Mouse (Mus musculus): ENCODE measurements at regions not wholly inside any gene's neighbourhood (a gene's known extent, or its start where the extent isn't known, plus 50 kb on each side); places are given as distances from the start of the nearest gene placed in this dataset.
A peak's percentile ranks its signal among the peaks of the same experiment; 100 is the strongest.

DNA sequence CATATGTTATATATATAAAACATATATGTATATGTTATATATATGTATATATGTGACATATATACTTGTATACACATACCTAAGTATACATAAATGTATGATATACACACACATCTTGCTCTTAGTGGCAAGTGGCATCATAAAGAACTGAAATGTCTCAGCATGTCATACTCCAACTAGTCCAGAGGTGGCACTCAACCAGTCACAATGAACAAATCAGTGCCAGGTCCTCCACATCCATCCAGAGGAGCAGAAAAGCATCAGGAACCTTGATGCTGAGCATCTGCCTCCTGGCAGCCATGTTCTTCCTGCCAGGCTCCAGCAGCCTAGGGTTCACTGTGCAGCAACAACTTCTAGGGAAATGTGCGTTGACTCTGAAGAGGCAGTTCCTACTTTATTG is 405.2 kb upstream of the Mki67 start:
- no peak for DNase-seq
- H3K4me1 ChIP-seq (ENCODE audit: control insufficient read depth, insufficient read depth, low read length), result no peaks in the 10 kb centered on the region
- WGBS, result 88% methylated on average over 1 of the region's 1 CpGs
- H3K27ac ChIP-seq (ENCODE audit: insufficient read depth, low read depth, low read length), result no peak overlapping the region
- no peak overlapping the region for H3K4me3 ChIP-seq (ENCODE audit: insufficient read depth, low read depth, low read length)
- H3K36me3 ChIP-seq (ENCODE audit: control insufficient read depth, insufficient read depth, low read length), result no peaks in the 10 kb centered on the region
- TF ChIP-seq CTCF (conservative IDR thresholded peaks at IDR 0.05; ENCODE audit: insufficient read depth, insufficient read length, low read depth, low read length) (no peak), POLR2A (IDR thresholded peaks at IDR 0.05; ENCODE audit: low read depth, low read length) (no peak)
- H3K27me3 ChIP-seq (replicated peaks; ENCODE audit: control insufficient read depth, insufficient read depth, low read length), result no peaks in the 10 kb centered on the region

GRCm38 (mm10) chr7:136124786-136125185 is 408.6 kb upstream of the Mki67 start:
- no peak overlapping the region for H3K4me3 ChIP-seq (ENCODE audit: insufficient read depth, low read depth, low read length)
- H3K27me3 ChIP-seq (replicated peaks; ENCODE audit: control insufficient read depth, insufficient read depth, low read length), result no peaks in the 10 kb centered on the region
- TF ChIP-seq POLR2A (IDR thresholded peaks at IDR 0.05; ENCODE audit: low read depth, low read length), result no peak
- TF ChIP-seq CTCF (conservative IDR thresholded peaks at IDR 0.05; ENCODE audit: insufficient read depth, insufficient read length, low read depth, low read length), result no peak
- 62% methylated on average over 2 of the region's 2 CpGs for WGBS
- no peak for DNase-seq
- no peaks in the 10 kb centered on the region; the same call in 1 of the 2 replicates for H3K4me1 ChIP-seq (ENCODE audit: control insufficient read depth, insufficient read depth, low read length)
- no peak overlapping the region for H3K27ac ChIP-seq (ENCODE audit: insufficient read depth, low read depth, low read length)
- no peaks in the 10 kb centered on the region for H3K36me3 ChIP-seq (ENCODE audit: control insufficient read depth, insufficient read depth, low read length)

- H3K4me1 ChIP-seq (ENCODE audit: control insufficient read depth, insufficient read depth, low read length), result peaks cover 2% of the 10 kb centered on the region; the same call in 1 of the 2 replicates
- H3K4me3 ChIP-seq (ENCODE audit: insufficient read depth, low read depth, low read length), result no peak overlapping the region
- H3K27me3 ChIP-seq (replicated peaks; ENCODE audit: control insufficient read depth, insufficient read depth, low read length), result no peaks in the 10 kb centered on the region
- DNase-seq, result no peak
- no peaks in the 10 kb centered on the region for H3K36me3 ChIP-seq (ENCODE audit: control insufficient read depth, insufficient read depth, low read length)
- no peak overlapping the region for H3K27ac ChIP-seq (ENCODE audit: insufficient read depth, low read depth, low read length)
- 95% methylated on average over 3 of the region's 3 CpGs for WGBS
- no peak for TF ChIP-seq POLR2A (IDR thresholded peaks at IDR 0.05; ENCODE audit: low read depth, low read length)
- no peak for TF ChIP-seq CTCF (conservative IDR thresholded peaks at IDR 0.05; ENCODE audit: insufficient read depth, insufficient read length, low read depth, low read length)
These were observed 410.2 kb upstream of the Mki67 start for GRCm38 (mm10) chr7:136126393-136126792.

GRCm38 (mm10) chr7:136127576-136127975 is 411.4 kb upstream of the Mki67 start:
- Histone ChIP-seq H3K36me3 (ENCODE audit: control insufficient read depth, insufficient read depth, low read length) (no peaks in the 10 kb centered on the region), H3K4me1 (ENCODE audit: control insufficient read depth, insufficient read depth, low read length) (peaks cover 2% of the 10 kb centered on the region; the same call in 1 of the 2 replicates), H3K27ac (ENCODE audit: insufficient read depth, low read depth, low read length) (no peak overlapping the region), H3K27me3 (replicated peaks; ENCODE audit: control insufficient read depth, insufficient read depth, low read length) (no peaks in the 10 kb centered on the region), H3K4me3 (ENCODE audit: insufficient read depth, low read depth, low read length) (no peak overlapping the region)
- no peak for DNase-seq
- WGBS, result 77% methylated on average over 2 of the region's 2 CpGs
- TF ChIP-seq CTCF (conservative IDR thresholded peaks at IDR 0.05; ENCODE audit: insufficient read depth, insufficient read length, low read depth, low read length) (no peak), POLR2A (IDR thresholded peaks at IDR 0.05; ENCODE audit: low read depth, low read length) (no peak)

DNA sequence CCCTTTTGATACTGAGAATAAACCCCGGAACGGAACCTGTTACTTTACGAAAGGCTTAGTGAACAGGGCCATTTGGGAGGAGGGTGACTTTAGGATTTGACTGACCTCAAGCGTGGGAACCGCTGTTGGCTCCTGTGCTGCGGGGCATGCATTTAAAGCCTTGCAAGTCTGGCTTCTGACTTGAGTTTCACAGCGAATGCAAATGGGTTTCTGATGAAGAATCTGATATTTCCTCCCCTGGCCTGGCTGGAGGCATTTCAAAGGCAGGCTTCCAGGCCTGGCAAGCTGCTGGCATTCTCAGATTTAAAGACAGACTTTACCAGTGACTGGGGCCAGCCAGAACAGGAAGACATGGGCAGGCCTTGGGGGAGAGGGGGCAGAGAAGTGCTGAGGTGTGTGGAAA is 413.6 kb upstream of the Mki67 start:
- H3K27ac ChIP-seq (ENCODE audit: insufficient read depth, low read depth, low read length), result no peak overlapping the region
- no peaks in the 10 kb centered on the region for H3K36me3 ChIP-seq (ENCODE audit: control insufficient read depth, insufficient read depth, low read length)
- peaks cover 6% of the 10 kb centered on the region; the same call in 1 of the 2 replicates for H3K4me1 ChIP-seq (ENCODE audit: control insufficient read depth, insufficient read depth, low read length)
- WGBS, result 60% methylated on average over 7 of the region's 7 CpGs
- H3K27me3 ChIP-seq (replicated peaks; ENCODE audit: control insufficient read depth, insufficient read depth, low read length), result no peaks in the 10 kb centered on the region
- H3K4me3 ChIP-seq (ENCODE audit: insufficient read depth, low read depth, low read length), result no peak overlapping the region
- TF ChIP-seq CTCF (conservative IDR thresholded peaks at IDR 0.05; ENCODE audit: insufficient read depth, insufficient read length, low read depth, low read length) (no peak), POLR2A (IDR thresholded peaks at IDR 0.05; ENCODE audit: low read depth, low read length) (no peak)
- DNase-seq, result peak; percentile 48

- peak; percentile 72 for DNase-seq
- 40% methylated on average over 10 of the region's 10 CpGs for WGBS
- TF ChIP-seq CTCF (conservative IDR thresholded peaks at IDR 0.05; ENCODE audit: insufficient read depth, insufficient read length, low read depth, low read length), result no peak
- TF ChIP-seq POLR2A (IDR thresholded peaks at IDR 0.05; ENCODE audit: low read depth, low read length), result no peak
- H3K36me3 ChIP-seq (ENCODE audit: control insufficient read depth, insufficient read depth, low read length), result no peaks in the 10 kb centered on the region
- no peak overlapping the region for H3K27ac ChIP-seq (ENCODE audit: insufficient read depth, low read depth, low read length)
- H3K4me3 ChIP-seq (ENCODE audit: insufficient read depth, low read depth, low read length), result no peak overlapping the region
- peaks cover 6% of the 10 kb centered on the region; the same call in 1 of the 2 replicates for H3K4me1 ChIP-seq (ENCODE audit: control insufficient read depth, insufficient read depth, low read length)
- H3K27me3 ChIP-seq (replicated peaks; ENCODE audit: control insufficient read depth, insufficient read depth, low read length), result no peaks in the 10 kb centered on the region
These were observed 414.6 kb upstream of the Mki67 start for GRCm38 (mm10) chr7:136130666-136131239.

DNA sequence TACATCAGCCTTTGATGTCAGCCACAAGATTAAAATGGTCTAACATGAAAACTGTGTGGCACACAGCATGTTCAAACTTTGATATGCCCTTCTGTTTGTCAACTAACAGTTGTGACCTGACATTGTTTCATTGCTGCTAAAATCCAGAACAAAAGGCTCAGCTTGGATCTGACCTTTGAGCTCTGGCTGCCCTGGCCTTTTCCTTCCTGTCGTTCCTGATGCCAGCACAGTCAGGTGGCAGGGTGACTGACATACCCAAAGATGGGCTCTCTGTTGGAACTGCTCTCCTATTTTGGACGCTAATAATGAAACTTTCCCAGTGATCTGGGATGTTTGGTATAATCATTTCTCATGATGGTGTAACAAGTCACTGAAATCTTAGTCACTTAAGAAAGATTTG is 416.8 kb upstream of the Mki67 start:
- Histone ChIP-seq H3K27me3 (replicated peaks; ENCODE audit: control insufficient read depth, insufficient read depth, low read length) (no peaks in the 10 kb centered on the region), H3K27ac (ENCODE audit: insufficient read depth, low read depth, low read length) (no peak overlapping the region), H3K4me1 (ENCODE audit: control insufficient read depth, insufficient read depth, low read length) (peaks cover 6% of the 10 kb centered on the region; the same call in 1 of the 2 replicates), H3K36me3 (ENCODE audit: control insufficient read depth, insufficient read depth, low read length) (no peaks in the 10 kb centered on the region), H3K4me3 (ENCODE audit: insufficient read depth, low read depth, low read length) (no peak overlapping the region)
- TF ChIP-seq POLR2A (IDR thresholded peaks at IDR 0.05; ENCODE audit: low read depth, low read length), result no peak
- peak; percentile 68 for DNase-seq
- WGBS, result 59% methylated on average over 2 of the region's 2 CpGs
